ENCODE assay signal across 14 mouse cellular contexts in genomic region chr6:145342836-145343235, GRCm38 (mm10).
"Had no signal": no experiment of that assay in that cellular context is flagged by ENCODE, and none has a peak within 500 bp of the region (broad histone marks: within the 10 kb centered on the region; RNA-seq: fewer than 3 reads in every experiment).

No protein-coding gene starts in this region.

- H3K27ac ChIP-seq: macrophage; neural tube, embryonic 12.5 days; stomach, embryonic 15.5 days; stomach, postnatal 0 days had no signal

- H3K4me2 ChIP-seq: lung, embryonic 14.5 days; midbrain, embryonic 11.5 days; neural tube, embryonic 12.5 days; stomach, embryonic 15.5 days had no signal

- H3K9me3 ChIP-seq: megakaryocyte, embryonic 14.5 days; neural tube, embryonic 12.5 days; stomach, embryonic 15.5 days had no signal

- H3K9ac ChIP-seq: lung, embryonic 14.5 days; neural tube, embryonic 12.5 days; stomach, embryonic 15.5 days had no signal

- DNase-seq: lung, adult 18-20 months; lung, embryonic 14.5 days; lung, postnatal 10 days; midbrain, embryonic 14.5 days; right cerebral cortex, postnatal 14 days; thymus, adult 2 months; thymus, postnatal 25 days had no signal

- H3K4me3 ChIP-seq: megakaryocyte, embryonic 14.5 days; neural tube, embryonic 12.5 days; stomach, embryonic 15.5 days had no signal

- H3K4me1 ChIP-seq: neural tube, embryonic 12.5 days had no signal

- H3K36me3 ChIP-seq: neural tube, embryonic 12.5 days; stomach, embryonic 15.5 days had no signal

- ATAC-seq: midbrain, embryonic 16.5 days had no signal

- H3K27me3 ChIP-seq: megakaryocyte, embryonic 14.5 days; stomach, embryonic 15.5 days had no signal
